Mouse (Mus musculus) stomach, postnatal 0 days (tissue): ENCODE data around the gene Ccdc9b. TPM values are rescaled to one million over a fixed set of nuclear protein-coding genes. Genes with fewer than 3 reads are reported as not detected.

Experiments
- ATAC-seq: fragments of 200-750 bp; cut with Nextera tagmentation; 2 replicates; pipeline ENCODE4 v1.8.0; 2017; ENCODE audit not compliant: low FRiP score, low TSS enrichment
- DNase-seq: peaks from one replicate; pipeline ENCODE4 v3.0.0-alpha.2; 2016; ENCODE audit warnings: low spot score
- H3K27ac ChIP-seq: fragments of 300-500 bp; sonication (generic); replicated peaks from 2 replicates; pipeline ENCODE4 v1.5.1; 2014; ENCODE audit warnings: mild to moderate bottlenecking, control low read depth
- H3K27me3 ChIP-seq: fragments of 300-500 bp; sonication (generic); 2 replicates; pipeline ENCODE4 v1.6.1; 2014; ENCODE audit warnings: low read length; ENCODE audit not compliant: control insufficient read depth, insufficient read depth
- H3K36me3 ChIP-seq: fragments of 300-500 bp; sonication (generic); 2 replicates; pipeline ENCODE4 v1.6.1; 2014; ENCODE audit warnings: low read length, mixed read lengths; ENCODE audit not compliant: control insufficient read depth, insufficient read depth
- H3K4me1 ChIP-seq: fragments of 300-500 bp; sonication (generic); replicated peaks from 2 replicates; pipeline ENCODE4 v1.6.1; 2014; ENCODE audit warnings: antibody characterized with exemption; ENCODE audit not compliant: control insufficient read depth, insufficient read depth
- H3K4me2 ChIP-seq: fragments of 300-500 bp; sonication (generic); replicated peaks from 2 replicates; pipeline ENCODE4 v1.6.1; 2014; ENCODE audit warnings: low read depth, mild to moderate bottlenecking, control low read depth, moderate library complexity
- H3K4me3 ChIP-seq: fragments of 300-500 bp; sonication (generic); 2 replicates; pipeline ENCODE4 v1.5.1; 2014; ENCODE audit warnings: low read depth, low read length, control low read depth
- H3K9ac ChIP-seq: fragments of 300-500 bp; sonication (generic); 2 replicates; pipeline ENCODE4 v1.6.1; 2014; ENCODE audit warnings: mild to moderate bottlenecking, low read length, control low read depth, mixed read lengths
- H3K9me3 ChIP-seq: fragments of 300-500 bp; sonication (generic); 2 replicates; pipeline ENCODE4 v1.6.1; 2016; ENCODE audit warnings: low read length; ENCODE audit not compliant: control insufficient read depth
- CTCF ChIP-seq: IDR thresholded peaks from 2 replicates; pipeline ENCODE4 v1.5.1; 2016; ENCODE audit warnings: antibody characterized with exemption, low read depth, mild to moderate bottlenecking, moderate library complexity
- EP300 ChIP-seq: optimal IDR thresholded peaks from 2 replicates; pipeline ENCODE3; 2016; ENCODE audit warnings: antibody characterized with exemption
- WGBS: fragments of 180-500 bp; shearing (Covaris S2); extraction: QIAGEN DNeasy Blood & Tissue Kit; methylation state at CpG from one replicate; pipeline ENCODE4 v1.1.7; 2014; 5-methylcytosine and 5-hydroxymethylcytosine counted together
- polyA plus RNA-seq: library from polyadenylated mRNA; unstranded; fragments of >200 nt; fragmentation: Nextera tagmentation; extraction: Ambion mirVana; gene quantifications from 2 replicates; pipeline ENCODE4 v1.2.1, GENCODE M21; 2015

Gene Ccdc9b
- polyA plus RNA-seq, 1 experiment from 2014 or later: 2.9 TPM

- Histone ChIP-seq H3K4me1 (0 out of 2 replicates have a peak, but pooled peaks cover 3% of the 10 kb centered on the region), H3K4me2 (no peak overlapping the region), H3K4me3 (no peak overlapping the region), H3K9me3 (no peaks in the 10 kb centered on the region), H3K9ac (no peak overlapping the region), H3K36me3 (no peaks in the 10 kb centered on the region), H3K27ac (no peak overlapping the region), H3K27me3 (no peaks in the 10 kb centered on the region)
- WGBS: 38% methylated on average over 1 of the region's 1 CpGs
- TF ChIP-seq CTCF: no peak
- TF ChIP-seq EP300: no peak
- ATAC-seq: no peak
- DNase-seq: no peak
These were observed 12.9 kb upstream of the Ccdc9b start for GRCm38 (mm10) chr2:118775396-118775795.

- ATAC-seq: peak; percentile 44; the same call in 1 of the 2 replicates
- 54% methylated on average over 2 of the region's 2 CpGs for WGBS
- no peak overlapping the region for H3K4me3 ChIP-seq
- H3K27me3 ChIP-seq: no peaks in the 10 kb centered on the region
- no peaks in the 10 kb centered on the region for H3K36me3 ChIP-seq
- 0 out of 2 replicates have a peak, but pooled peaks cover 3% of the 10 kb centered on the region for H3K4me1 ChIP-seq
- no peak for DNase-seq
- no peak for TF ChIP-seq EP300
- TF ChIP-seq CTCF: no peak
- no peaks in the 10 kb centered on the region for H3K9me3 ChIP-seq
- no peak overlapping the region for H3K4me2 ChIP-seq
- H3K27ac ChIP-seq: no peak overlapping the region
- no peak overlapping the region for H3K9ac ChIP-seq
These were observed 12.1 kb upstream of the Ccdc9b start for GRCm38 (mm10) chr2:118774536-118774935.

- H3K9me3 ChIP-seq: no peaks in the 10 kb centered on the region
- H3K27ac ChIP-seq: peak within 1 kb of the TSS; percentile 36; the same call in 1 of the 2 replicates
- ATAC-seq: peak; percentile 92
- DNase-seq: peak; percentile 62
- no peaks in the 10 kb centered on the region for H3K27me3 ChIP-seq
- H3K9ac ChIP-seq: no peak within 1 kb of the TSS
- TF ChIP-seq CTCF (no peak), EP300 (no peak)
- no peaks in the 10 kb centered on the region for H3K4me1 ChIP-seq
- no peak within 1 kb of the TSS for H3K4me3 ChIP-seq
- WGBS: 65% methylated on average over 6 of the region's 6 CpGs
- H3K4me2 ChIP-seq: 0 out of 2 replicates have a peak within 1 kb of the TSS, but pooled peaks have one; percentile 18
- no peaks in the 10 kb centered on the region for H3K36me3 ChIP-seq
These were observed 9.9 kb upstream of the Ccdc9b start, which contains the start of gene Phgr1 for GRCm38 (mm10) chr2:118772158-118772874. Gene Phgr1 (plus strand): TSS chr2:118772769.

GRCm38 (mm10) chr2:118766041-118767033 is 3.9 kb upstream of the Ccdc9b start:
- WGBS: 68% methylated on average over 10 of the region's 10 CpGs
- ATAC-seq: no peak
- peak; percentile 14 for DNase-seq

GRCm38 (mm10) chr2:118764875-118765274 is 2.4 kb upstream of the Ccdc9b start:
- no peaks in the 10 kb centered on the region for H3K9me3 ChIP-seq
- 89% methylated on average over 5 of the region's 5 CpGs for WGBS
- peak overlapping the region; percentile 13; the same call in 1 of the 2 replicates for H3K27ac ChIP-seq
- no peak for TF ChIP-seq EP300
- TF ChIP-seq CTCF: no peak
- no peaks in the 10 kb centered on the region for H3K36me3 ChIP-seq
- no peaks in the 10 kb centered on the region for H3K27me3 ChIP-seq
- H3K9ac ChIP-seq: no peak overlapping the region
- no peak for ATAC-seq
- no peak overlapping the region for H3K4me2 ChIP-seq
- peaks cover 16% of the 10 kb centered on the region for H3K4me1 ChIP-seq
- DNase-seq: peak; percentile 17
- no peak overlapping the region for H3K4me3 ChIP-seq

More at GRCm38 (mm10) chr2:118766041-118767033, 3.9 kb upstream of the Ccdc9b start:
- TF ChIP-seq EP300 (no peak), CTCF (no peak; the same call in 1 of the 2 replicates)
- Histone ChIP-seq H3K4me1 (peaks cover 13% of the 10 kb centered on the region), H3K36me3 (no peaks in the 10 kb centered on the region), H3K27me3 (no peaks in the 10 kb centered on the region), H3K27ac (peak overlapping the region; percentile 61; the same call in 1 of the 2 replicates), H3K9ac (no peak overlapping the region), H3K9me3 (no peaks in the 10 kb centered on the region), H3K4me3 (no peak overlapping the region), H3K4me2 (no peak overlapping the region)
